27 mouse cellular contexts compared by ENCODE assay signal in genomic region chr3:153858350-153859001, GRCm38 (mm10). TPM values are rescaled to one million over a fixed set of nuclear protein-coding genes. Genes with fewer than 3 reads are reported as not detected.
DNase-seq lines count a peak whose midpoint lies in the region; ATAC-seq and TF ChIP-seq lines count a peak whose summit lies in the region.
"Had no signal": no experiment of that assay in that cellular context is flagged by ENCODE, and none has a peak within 500 bp of the region (broad histone marks: within the 10 kb centered on the region; RNA-seq: fewer than 3 reads in every experiment).

No protein-coding gene starts in this region.

- H3K4me1 ChIP-seq in liver, embryonic 12.5 days = peaks cover 45% of the 10 kb centered on the region
- H3K4me1 ChIP-seq in G1E (ENCODE audit: insufficient read depth, low read depth, low read length) = peaks cover 47% of the 10 kb centered on the region
- H3K4me1 ChIP-seq in liver, embryonic 14.5 days (replicated peaks; ENCODE audit: control insufficient read depth in 2 of 2, insufficient read depth in 2 of 2, low read length in 1 of 2) = peaks cover 24 to 29% of the 10 kb centered on the region in 2 experiments
- H3K4me1 ChIP-seq in kidney, adult 2 months (ENCODE audit: control insufficient read depth, insufficient read depth, low read length) = no peaks in the 10 kb centered on the region
- H3K4me1 ChIP-seq: embryonic facial prominence, embryonic 13.5 days; embryonic facial prominence, embryonic 15.5 days; forebrain, embryonic 10.5 days; forebrain, embryonic 12.5 days; forebrain, embryonic 15.5 days had no signal

- TF ChIP-seq EP300 in liver, embryonic 14.5 days (IDR thresholded peaks at IDR 0.05; ENCODE audit: low read depth) = no peak

- TF ChIP-seq CTCF in G1E (IDR thresholded peaks at IDR 0.05; ENCODE audit: low read depth, low read length) = no peak
- no peak for TF ChIP-seq CTCF in liver, embryonic 14.5 days (IDR thresholded peaks at IDR 0.05; ENCODE audit: low read depth)
- TF ChIP-seq CTCF in kidney, adult 2 months (conservative IDR thresholded peaks at IDR 0.05; ENCODE audit: insufficient read depth, insufficient read length, low read depth, low read length) = no peak

- TF ChIP-seq POLR2A in kidney, adult 2 months (IDR thresholded peaks at IDR 0.05; ENCODE audit: low read depth, low read length) = no peak

- H3K9ac ChIP-seq in liver, embryonic 12.5 days = peak overlapping the region; percentile 2; the same call in 1 of the 2 replicates
- H3K9ac ChIP-seq in liver, embryonic 14.5 days (replicated peaks) = no peak overlapping the region
- H3K9ac ChIP-seq: embryonic facial prominence, embryonic 13.5 days; embryonic facial prominence, embryonic 15.5 days; forebrain, embryonic 12.5 days; forebrain, embryonic 15.5 days; forebrain, postnatal 0 days had no signal

- no peak overlapping the region for H3K4me3 ChIP-seq in liver, embryonic 12.5 days
- H3K4me3 ChIP-seq in G1E (ENCODE audit: low read depth, low read length) = peak overlapping the region; percentile 52; the same call in 1 of the 2 replicates
- H3K4me3 ChIP-seq in liver, embryonic 14.5 days (ENCODE audit: insufficient read depth in 1 of 2, low read depth in 2 of 2, low read length in 2 of 2) = no peak overlapping the region
- H3K4me3 ChIP-seq in kidney, adult 2 months (ENCODE audit: insufficient read depth, low read depth, low read length) = no peak overlapping the region
- H3K4me3 ChIP-seq: embryonic facial prominence, embryonic 13.5 days; embryonic facial prominence, embryonic 15.5 days; erythroblast, embryonic 14.5 days; forebrain, embryonic 10.5 days; forebrain, embryonic 12.5 days; forebrain, embryonic 15.5 days had no signal

- no peak overlapping the region for H3K4me2 ChIP-seq in liver, embryonic 12.5 days
- H3K4me2 ChIP-seq in liver, embryonic 14.5 days (ENCODE audit: low read depth) = no peak overlapping the region
- H3K4me2 ChIP-seq: embryonic facial prominence, embryonic 13.5 days; embryonic facial prominence, embryonic 15.5 days; forebrain, embryonic 12.5 days; forebrain, embryonic 15.5 days had no signal

- no peaks in the 10 kb centered on the region for H3K27me3 ChIP-seq in liver, embryonic 12.5 days (replicated peaks)
- no peaks in the 10 kb centered on the region for H3K27me3 ChIP-seq in G1E (ENCODE audit: insufficient read depth, low read length)
- H3K27me3 ChIP-seq in liver, embryonic 14.5 days (ENCODE audit: control insufficient read depth, insufficient read depth, low read length) = no peaks in the 10 kb centered on the region
- no peaks in the 10 kb centered on the region for H3K27me3 ChIP-seq in kidney, adult 2 months (replicated peaks; ENCODE audit: control insufficient read depth, insufficient read depth, low read length)
- H3K27me3 ChIP-seq: embryonic facial prominence, embryonic 13.5 days; embryonic facial prominence, embryonic 15.5 days; forebrain, embryonic 12.5 days; forebrain, embryonic 15.5 days had no signal

- peak; percentile 58 for ATAC-seq in liver, embryonic 12.5 days
- no peak for ATAC-seq in G1E (ENCODE audit: extremely low read depth, insufficient number of reproducible peaks, low FRiP score, poor library complexity, severe bottlenecking)
- peak; percentile 25; the same call in 1 of the 2 replicates for ATAC-seq in liver, embryonic 14.5 days (ENCODE audit: insufficient read depth)
- peak; percentile 25; the same call in 1 of the 2 replicates for ATAC-seq in megakaryocyte-erythroid progenitor cell, adult 5-6 weeks (replicated peaks; ENCODE audit: low FRiP score, low TSS enrichment, poor library complexity, severe bottlenecking)
- ATAC-seq: forebrain, embryonic 15.5 days; forebrain, postnatal 0 days had no signal

- no peaks in the 10 kb centered on the region for H3K9me3 ChIP-seq in liver, embryonic 12.5 days (replicated peaks)
- H3K9me3 ChIP-seq in G1E (replicated peaks) = no peaks in the 10 kb centered on the region
- H3K9me3 ChIP-seq in liver, embryonic 14.5 days (ENCODE audit: control insufficient read depth, low read length) = no peaks in the 10 kb centered on the region
- H3K9me3 ChIP-seq: embryonic facial prominence, embryonic 13.5 days; embryonic facial prominence, embryonic 15.5 days; forebrain, embryonic 10.5 days; forebrain, embryonic 12.5 days; forebrain, embryonic 15.5 days had no signal

- WGBS in liver, embryonic 12.5 days (ENCODE audit: insufficient replicate concordance) = 74% methylated on average over 10 of the region's 10 CpGs
- 70% methylated on average over 10 of the region's 10 CpGs for WGBS in liver, embryonic 14.5 days (ENCODE audit: insufficient replicate concordance)
- 83% methylated on average over 10 of the region's 10 CpGs for WGBS in kidney, adult 2 months

- H3K36me3 ChIP-seq in liver, embryonic 12.5 days = peaks cover 4% of the 10 kb centered on the region; the same call in 1 of the 2 replicates
- peaks cover 8% of the 10 kb centered on the region for H3K36me3 ChIP-seq in G1E (replicated peaks)
- no peaks in the 10 kb centered on the region for H3K36me3 ChIP-seq in liver, embryonic 14.5 days (replicated peaks; ENCODE audit: control insufficient read depth, insufficient read depth, low read depth)
- H3K36me3 ChIP-seq in kidney, adult 2 months (ENCODE audit: control insufficient read depth, insufficient read depth, low read length) = no peaks in the 10 kb centered on the region
- H3K36me3 ChIP-seq: embryonic facial prominence, embryonic 13.5 days; embryonic facial prominence, embryonic 15.5 days; forebrain, embryonic 10.5 days; forebrain, embryonic 12.5 days; forebrain, embryonic 15.5 days had no signal

- DNase-seq in liver (no peak), G1E (ENCODE audit: low spot score) (no peak)
- no peak for DNase-seq in liver, embryonic 14.5 days (ENCODE audit: low read depth in 3 of 3, low spot score in 3 of 3)
- no peak for DNase-seq in kidney, adult 2 months
- no peak for DNase-seq in natural killer cell, adult 2 months (ENCODE audit: low spot score in 2 of 2)
- no peak for DNase-seq in right cerebral cortex, postnatal 14 days
- DNase-seq: adrenal gland, adult 2 months; adrenal gland, postnatal 10 days; adrenal gland, postnatal 25 days; cerebellum, adult 11 months; cerebellum, adult 18-20 months; cerebellum, adult 8-10 months; cerebellum, adult 9-11 months; cerebellum, postnatal 14 days; cerebellum, postnatal 36 days; embryo, embryonic 11 days; forebrain, postnatal 0 days had no signal

- no peak overlapping the region; the same call in none of the 2 replicates for H3K27ac ChIP-seq in liver, embryonic 12.5 days
- H3K27ac ChIP-seq in liver, embryonic 14.5 days = no peak overlapping the region
- no peak overlapping the region for H3K27ac ChIP-seq in kidney, adult 2 months (ENCODE audit: insufficient read depth, low read depth, low read length)
- H3K27ac ChIP-seq: embryonic facial prominence, embryonic 13.5 days; embryonic facial prominence, embryonic 15.5 days; forebrain, embryonic 10.5 days; forebrain, embryonic 12.5 days; forebrain, embryonic 15.5 days had no signal

RNA-seq across cellular contexts. Expression of gene Asb17, which starts 14.5 kb away (rescaled TPM):
- polyA plus RNA-seq in liver, embryonic 12.5 days (2016; fragmentation: Nextera tagmentation; extraction: Ambion mirVana) = 5.3 and 6.4 TPM in 2 replicates
- total RNA-seq in G1E (2014; fragmentation: Nextera tagmentation) (3.1 and 5.5 TPM in 2 replicates), G1E (2017) (2.8 and 3.1 TPM in 2 replicates)
- 0.08 TPM in 1 of 2 replicates, not detected in the other for polyA plus RNA-seq in G1E (2012)
- polyA plus RNA-seq in liver, embryonic 14.5 days (2012; rRNA removed) = 0.88 and 1.4 TPM in 2 replicates
- 3.9 and 5.8 TPM in 2 replicates for polyA plus RNA-seq in liver, embryonic 14.5 days (2014; fragmentation: Nextera tagmentation; extraction: Ambion mirVana)
- 11.2 and 12.2 TPM in 2 replicates for total RNA-seq in megakaryocyte-erythroid progenitor cell, adult 5-6 weeks (2014; fragmentation: Nextera tagmentation)
- 3.7 and 4.2 TPM in 2 replicates for total RNA-seq in megakaryocyte-erythroid progenitor cell, adult 5-6 weeks (2017)
- 0.05 and 0.15 TPM in 2 replicates for polyA plus RNA-seq in kidney, adult 2 months (2012; rRNA removed)
- total RNA-seq: adrenal gland, adult 2 months; adrenal gland, postnatal 10 days; adrenal gland, postnatal 25 days; adrenal gland, postnatal 4 days; forebrain, postnatal 0 days had no signal
- polyA plus RNA-seq: adrenal gland, adult 2 months; erythroblast, embryonic 14.5 days; forebrain, embryonic 12.5 days; forebrain, postnatal 0 days had no signal

RNA-seq across cellular contexts. Expression of gene Msh4, which starts 47.5 kb away (rescaled TPM):
- polyA plus RNA-seq in liver, embryonic 12.5 days (2016; fragmentation: Nextera tagmentation; extraction: Ambion mirVana) = 0.10 and 0.11 TPM in 2 replicates
- total RNA-seq in G1E (2014; fragmentation: Nextera tagmentation) (0.19 and 0.45 TPM in 2 replicates), G1E (2017) (0.46 and 0.49 TPM in 2 replicates)
- polyA plus RNA-seq in G1E (2012) = not detected in 2 replicates
- polyA plus RNA-seq in liver, embryonic 14.5 days (2012; rRNA removed) = 0.02 and 0.04 TPM in 2 replicates
- 0.05 and 0.06 TPM in 2 replicates for polyA plus RNA-seq in liver, embryonic 14.5 days (2014; fragmentation: Nextera tagmentation; extraction: Ambion mirVana)
- total RNA-seq in megakaryocyte-erythroid progenitor cell, adult 5-6 weeks (2014; fragmentation: Nextera tagmentation) = 0.17 and 0.49 TPM in 2 replicates
- total RNA-seq in megakaryocyte-erythroid progenitor cell, adult 5-6 weeks (2017) = not detected in 2 replicates
- 0.04 and 0.06 TPM in 2 replicates for polyA plus RNA-seq in kidney, adult 2 months (2012; rRNA removed)
- polyA plus RNA-seq: adrenal gland, adult 2 months; embryonic facial prominence, embryonic 11.5 days; erythroblast, embryonic 14.5 days had no signal

RNA-seq across cellular contexts. Expression of gene Rabggtb, which starts 54.3 kb away (rescaled TPM):
- 60.8 and 62.2 TPM in 2 replicates for polyA plus RNA-seq in liver, embryonic 12.5 days (2016; fragmentation: Nextera tagmentation; extraction: Ambion mirVana)
- total RNA-seq in G1E (2014; fragmentation: Nextera tagmentation) (147 and 179 TPM in 2 replicates), G1E (2017) (227 and 242 TPM in 2 replicates)
- polyA plus RNA-seq in G1E (2012) = 26.7 and 30.3 TPM in 2 replicates
- polyA plus RNA-seq in liver, embryonic 14.5 days (2012; rRNA removed) = 80.9 and 85.5 TPM in 2 replicates
- 45.5 and 52.4 TPM in 2 replicates for polyA plus RNA-seq in liver, embryonic 14.5 days (2014; fragmentation: Nextera tagmentation; extraction: Ambion mirVana)
- total RNA-seq in megakaryocyte-erythroid progenitor cell, adult 5-6 weeks (2014; fragmentation: Nextera tagmentation) = 211 and 271 TPM in 2 replicates
- 274 and 354 TPM in 2 replicates for total RNA-seq in megakaryocyte-erythroid progenitor cell, adult 5-6 weeks (2017)
- 45.7 and 50.9 TPM in 2 replicates for polyA plus RNA-seq in kidney, adult 2 months (2012; rRNA removed)
